ENCODE assay signal across 13 mouse cellular contexts in genomic region chr7:35823906-35824305, GRCm38 (mm10). TPM values are rescaled to one million over a fixed set of nuclear protein-coding genes. Genes with fewer than 3 reads are reported as not detected.
A peak's percentile ranks its signal among the peaks of the same experiment; 100 is the strongest.
DNase-seq lines count a peak whose midpoint lies in the region; ATAC-seq and TF ChIP-seq lines count a peak whose summit lies in the region.
"Had no signal": no experiment of that assay in that cellular context is flagged by ENCODE, and none has a peak within 500 bp of the region (broad histone marks: within the 10 kb centered on the region; RNA-seq: fewer than 3 reads in every experiment).

No protein-coding gene starts in this region.

- H3K27ac ChIP-seq in liver, adult 2 months (replicated peaks; ENCODE audit: insufficient read depth, low read depth, low read length) = no peak overlapping the region
- no peak overlapping the region for H3K27ac ChIP-seq in liver, embryonic 12.5 days
- H3K27ac ChIP-seq in layer of hippocampus, adult 2 months = peak overlapping the region; percentile 49
- H3K27ac ChIP-seq: heart, embryonic 13.5 days had no signal

- H3K9me3 ChIP-seq in liver, embryonic 12.5 days (replicated peaks) = no peaks in the 10 kb centered on the region
- H3K9me3 ChIP-seq: heart, embryonic 13.5 days had no signal

- H3K27me3 ChIP-seq in liver, adult 2 months (ENCODE audit: control insufficient read depth, insufficient read depth, low read length) = no peaks in the 10 kb centered on the region
- 0 out of 2 replicates have a peak, but pooled peaks cover 9% of the 10 kb centered on the region for H3K27me3 ChIP-seq in liver, embryonic 12.5 days (replicated peaks)
- H3K27me3 ChIP-seq: heart, embryonic 13.5 days had no signal

- no peak for TF ChIP-seq POLR2A in liver, adult 2 months (IDR thresholded peaks at IDR 0.05; ENCODE audit: extremely low read depth, insufficient read depth, low read length)

- ATAC-seq in liver, embryonic 12.5 days = no peak
- no peak for ATAC-seq in inflammation-experienced regulatory T-cells, adult 6 months
- ATAC-seq: activated CD4-positive, CD25-positive, alpha-beta regulatory T cell, adult 4 months had no signal

- H3K79me2 ChIP-seq in liver, adult 2 months (ENCODE audit: control insufficient read depth, insufficient read depth, low read length) = no peaks in the 10 kb centered on the region

- peak; percentile 27; the same call in 1 of the 2 replicates for TF ChIP-seq CTCF in liver, adult 2 months (IDR thresholded peaks at IDR 0.05; ENCODE audit: low read depth, low read length)
- peak; percentile 81 for TF ChIP-seq CTCF in layer of hippocampus, adult 2 months (conservative IDR thresholded peaks at IDR 0.05)

- no peaks in the 10 kb centered on the region for H3K4me1 ChIP-seq in liver, adult 2 months (ENCODE audit: control insufficient read depth, insufficient read depth, low read length)
- H3K4me1 ChIP-seq in liver, embryonic 12.5 days = no peaks in the 10 kb centered on the region

- H3K36me3 ChIP-seq in liver, adult 2 months (ENCODE audit: control insufficient read depth, insufficient read depth, low read length) = no peaks in the 10 kb centered on the region
- H3K36me3 ChIP-seq in liver, embryonic 12.5 days = no peaks in the 10 kb centered on the region
- H3K36me3 ChIP-seq: heart, embryonic 13.5 days had no signal

- no peak overlapping the region for H3K4me2 ChIP-seq in liver, embryonic 12.5 days
- H3K4me2 ChIP-seq: heart, embryonic 13.5 days; liver, embryonic 11.5 days had no signal

- DNase-seq in frontal cortex, postnatal 36 days (ENCODE audit: low spot score in 2 of 2) = peak; percentile 23 to 58
- no peak for DNase-seq in frontal cortex, postnatal 25 days (ENCODE audit: low spot score in 2 of 2)
- DNase-seq in liver, adult 2 months (ENCODE audit: extremely low read depth, low read depth, low spot score) = no peak
- DNase-seq in A20 (ENCODE audit: low read depth, low spot score) = peak; percentile 24
- DNase-seq in layer of hippocampus, adult 2 months (ENCODE audit: low spot score in 2 of 2) = peak; percentile 35 to 36
- DNase-seq in cerebellum, adult 18-20 months = no peak
- DNase-seq: gastrocnemius, postnatal 14 days; kidney, adult 9 months had no signal

- WGBS in liver, adult 2 months = 79% methylated on average over 12 of the region's 12 CpGs
- 63% methylated on average over 12 of the region's 12 CpGs for WGBS in liver, embryonic 12.5 days (ENCODE audit: insufficient replicate concordance)

- H3K9ac ChIP-seq in liver, adult 2 months (ENCODE audit: low read depth, low read length) = no peak overlapping the region
- no peak overlapping the region for H3K9ac ChIP-seq in liver, embryonic 12.5 days
- H3K9ac ChIP-seq: heart, embryonic 13.5 days had no signal

- no peak overlapping the region for H3K4me3 ChIP-seq in liver, adult 2 months (ENCODE audit: insufficient read depth, low read depth, low read length)
- no peak overlapping the region for H3K4me3 ChIP-seq in liver, embryonic 12.5 days
- peak overlapping the region; percentile 40 for H3K4me3 ChIP-seq in layer of hippocampus, adult 2 months
- H3K4me3 ChIP-seq: heart, embryonic 13.5 days had no signal

RNA-seq across cellular contexts. Expression of gene Zfp507, which starts 21.1 kb away (rescaled TPM):
- total RNA-seq in liver, adult 2 months (2014; rRNA removed) = 12.2 and 14.2 TPM in 2 replicates
- polyA plus RNA-seq in liver, adult 2 months (2012; rRNA removed) = 3.6 and 4.9 TPM in 2 replicates
- polyA plus RNA-seq in liver, embryonic 12.5 days (2016; fragmentation: Nextera tagmentation; extraction: Ambion mirVana) = 8.8 and 9.2 TPM in 2 replicates
- 10 to 100 TPM; 32.7 to 38.6 TPM for total RNA-seq in layer of hippocampus, adult 2 months (2021)
- 1 to 10 TPM; 3.7 to 7.9 (median 7.8) TPM for polyA plus RNA-seq in inflammation-experienced regulatory T-cells, adult 6 months (2017; shearing (Covaris generic))

Comparison
In these comparisons a context has a peak if more than half of its experiments do, and no peak if none do; other contexts are left out.
1. DNase-seq: peak in frontal cortex, postnatal 36 days (2 of 2), A20 (single experiment) and layer of hippocampus, adult 2 months (2 of 2); none in frontal cortex, postnatal 25 days (0 of 2), liver, adult 2 months (single experiment) and cerebellum, adult 18-20 months (0 of 2).